Mouse (Mus musculus) adrenal gland, adult 2 months (tissue): Measurements from ENCODE around the gene Spc24. TPM values are rescaled to one million over a fixed set of nuclear protein-coding genes. Genes with fewer than 3 reads are reported as not detected.

Experiments used
- DNase-seq: peaks from one replicate; pipeline ENCODE4 v3.0.0; 2021
- microRNA-seq, 2 experiments: library from miRNA; unstranded; fragments of <30 nt; microRNA quantifications; one replicate each; pipeline ENCODE4 v1.2.0; 2021
- polyA plus RNA-seq: library from polyadenylated mRNA; depleted of rRNA; stranded (reverse); fragments of >200 nt; gene quantifications from 2 replicates; pipeline ENCODE4 v1.2.3, GENCODE M21; 2012; rRNA removed
- total RNA-seq, 2 experiments: library from RNA; stranded (reverse); gene quantifications; 2 replicates each; pipeline ENCODE4 v1.2.3; 2021

Spc24 gene
- total and polyA plus RNA-seq, 3 experiments, result 1.5 to 3.7 (median 1.9) TPM

DNA sequence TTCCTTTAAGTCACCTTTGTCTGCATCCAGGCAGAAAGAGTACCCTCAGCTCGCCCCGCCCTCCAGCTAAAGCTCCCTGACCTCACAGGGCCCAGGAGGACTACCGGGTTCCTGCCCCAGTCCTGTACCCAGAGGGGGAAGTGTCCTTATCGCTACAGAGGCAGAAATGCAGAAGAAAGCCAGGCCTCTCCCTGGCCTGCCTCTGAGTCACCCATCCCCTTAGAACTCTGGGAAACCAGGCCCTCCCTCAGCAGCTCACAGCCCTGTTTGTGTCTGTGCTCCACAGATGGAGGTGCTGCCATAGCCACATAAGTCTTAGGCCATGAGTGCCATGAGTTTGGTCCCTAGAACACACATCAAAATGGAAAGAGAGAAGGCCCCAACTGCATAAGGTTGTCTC is 44.8 kb downstream of the Spc24 start:
- peak; percentile 68 for DNase-seq

GRCm38 (mm10) chr9:21709340-21709739 is 50.8 kb downstream of the Spc24 start:
- no peak for DNase-seq

GRCm38 (mm10) chr9:21706586-21707265 is 53.4 kb downstream of the Spc24 start:
- no peak for DNase-seq

DNA sequence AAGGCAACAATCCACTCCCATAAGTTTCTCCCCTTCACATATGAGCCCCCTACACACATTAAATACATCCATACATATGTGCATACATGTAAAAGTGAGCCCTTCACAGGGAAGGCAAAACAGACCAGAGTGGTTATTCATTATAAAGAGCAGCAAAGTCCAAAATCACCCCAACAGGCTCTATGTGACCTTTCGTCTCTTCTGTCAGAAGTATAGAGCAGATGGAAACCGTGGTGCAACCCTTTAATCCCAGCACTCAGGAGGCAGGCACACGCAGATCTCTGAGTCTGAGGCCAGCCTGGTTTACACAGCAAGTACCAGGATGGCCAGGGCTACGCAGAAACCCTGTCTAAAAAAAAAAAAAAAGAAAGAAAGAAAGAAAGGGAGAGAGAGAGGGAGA is 54.0 kb downstream of the Spc24 start:
- no peak for DNase-seq

Small RNA genes within 50 kb of the gene (microRNA-seq; reads per million reads assigned to microRNA genes)
- gene Mir7083, result 2.5 to 7.2 reads per million in 2 experiments

Other genes starting within 250 kb of the Spc24 start
- 1 to 10 TPM; 1.4 to 2.3 TPM for gene AB124611, start 234.1 kb downstream of the Spc24 start, total RNA-seq
- 1.7 and 2.8 TPM in 2 replicates for gene AB124611, start 234.1 kb downstream of the Spc24 start, polyA plus RNA-seq
- gene Carm1, start 213.4 kb downstream of the Spc24 start, total RNA-seq, result 10 to 100 TPM; 39.9 to 52.3 TPM
- 72.8 and 95.4 TPM in 2 replicates for gene Carm1, start 213.4 kb downstream of the Spc24 start, polyA plus RNA-seq
- 10 to 100 TPM; 55.2 to 62.3 TPM for gene Timm29, start 167.6 kb downstream of the Spc24 start, total RNA-seq
- 60.1 and 62.2 TPM in 2 replicates for gene Timm29, start 167.6 kb downstream of the Spc24 start, polyA plus RNA-seq
- 10 to 100 TPM; 26.5 to 36.1 TPM for gene Yipf2, start 167.5 kb downstream of the Spc24 start, total RNA-seq
- gene Yipf2, start 167.5 kb downstream of the Spc24 start, polyA plus RNA-seq, result 58.5 and 67.4 TPM in 2 replicates
- gene Smarca4, start 144.1 kb downstream of the Spc24 start, total RNA-seq, result 10 to 100 TPM; 72.3 to 88.2 TPM
- 47.1 and 62.0 TPM in 2 replicates for gene Smarca4, start 144.1 kb downstream of the Spc24 start, polyA plus RNA-seq
- gene Ldlr, start 36.8 kb downstream of the Spc24 start, total RNA-seq, result 100 to 1,000 TPM in 1 of 2 experiments, 10 to 100 TPM in 1; 61.6 to 210 TPM
- 79.5 and 143 TPM in 2 replicates for gene Ldlr, start 36.8 kb downstream of the Spc24 start, polyA plus RNA-seq
- gene Kank2, start 38.4 kb upstream of the Spc24 start, total RNA-seq, result 10 to 100 TPM; 28.4 to 56.2 TPM
- gene Kank2, start 38.4 kb upstream of the Spc24 start, polyA plus RNA-seq, result 67.8 and 76.1 TPM in 2 replicates
- gene Angptl8, start 75.2 kb upstream of the Spc24 start, total RNA-seq, result 1 to 10 TPM; 8.1 to 8.7 TPM
- gene Angptl8, start 75.2 kb upstream of the Spc24 start, polyA plus RNA-seq, result 26.5 and 55.8 TPM in 2 replicates
- gene Dock6, start 92.3 kb upstream of the Spc24 start, total RNA-seq, result 10 to 100 TPM; 32.9 to 37.0 TPM
- 76.6 and 91.2 TPM in 2 replicates for gene Dock6, start 92.3 kb upstream of the Spc24 start, polyA plus RNA-seq
- 10 to 100 TPM; 48.3 to 52.2 TPM for gene Rab3d, start 157.9 kb upstream of the Spc24 start, total RNA-seq
- 75.9 and 84.8 TPM in 2 replicates for gene Rab3d, start 157.9 kb upstream of the Spc24 start, polyA plus RNA-seq
- gene Ccdc159, start 167.2 kb upstream of the Spc24 start, total RNA-seq, result 10 to 100 TPM in 1 of 2 experiments, 1 to 10 TPM in 1; 9.4 to 10.5 TPM
- 17.3 and 24.5 TPM in 2 replicates for gene Ccdc159, start 167.2 kb upstream of the Spc24 start, polyA plus RNA-seq
- gene Tmem205, start 167.3 kb upstream of the Spc24 start, total RNA-seq, result 100 to 1,000 TPM; 381 to 452 TPM
- 1,222 and 1,525 TPM in 2 replicates for gene Tmem205, start 167.3 kb upstream of the Spc24 start, polyA plus RNA-seq
- 10 to 100 TPM; 21.7 to 31.7 TPM for gene Plppr2, start 176.7 kb upstream of the Spc24 start, total RNA-seq
- 120 and 147 TPM in 2 replicates for gene Plppr2, start 176.7 kb upstream of the Spc24 start, polyA plus RNA-seq
- gene Swsap1, start 195.5 kb upstream of the Spc24 start, total RNA-seq, result 10 to 100 TPM; 14.2 to 18.6 TPM
- 12.4 and 20.2 TPM in 2 replicates for gene Swsap1, start 195.5 kb upstream of the Spc24 start, polyA plus RNA-seq
- gene Epor, start 203.2 kb upstream of the Spc24 start, total RNA-seq, result 1 to 10 TPM; 1.5 to 2.7 TPM
- 3.7 and 6.0 TPM in 2 replicates for gene Epor, start 203.2 kb upstream of the Spc24 start, polyA plus RNA-seq
- 10 to 100 TPM; 14.2 to 46.9 TPM for gene Rgl3, start 229.1 kb upstream of the Spc24 start, total RNA-seq
- 137 and 177 TPM in 2 replicates for gene Rgl3, start 229.1 kb upstream of the Spc24 start, polyA plus RNA-seq
- gene Ccdc151, start 242.3 kb upstream of the Spc24 start, total RNA-seq, result 1 to 10 TPM in 1 of 2 experiments, under 1 TPM in 1; 0.73 to 1.0 TPM
- gene Ccdc151, start 242.3 kb upstream of the Spc24 start, polyA plus RNA-seq, result 0.47 and 0.73 TPM in 2 replicates
- gene Prkcsh, start 242.5 kb upstream of the Spc24 start, total RNA-seq, result 100 to 1,000 TPM; 166 to 175 TPM
- 136 and 209 TPM in 2 replicates for gene Prkcsh, start 242.5 kb upstream of the Spc24 start, polyA plus RNA-seq